Mouse (Mus musculus) spleen, adult 2 months (tissue): ENCODE measurements around the gene Igfbpl1.

Experiments used
- CTCF ChIP-seq: fragments of 200-500 bp; IDR thresholded peaks from 2 replicates; pipeline ENCODE4 v1.5.1; 2011; ENCODE audit warnings: mild to moderate bottlenecking, inconsistent platforms; ENCODE audit not compliant: insufficient read depth, insufficient read length, insufficient replicate concordance; ENCODE audit errors: extremely low read depth
- POLR2A ChIP-seq: fragments of 200-500 bp; IDR thresholded peaks from 2 replicates; pipeline ENCODE4 v1.6.1; 2011; ENCODE audit warnings: low read depth, low read length, inconsistent platforms

DNA sequence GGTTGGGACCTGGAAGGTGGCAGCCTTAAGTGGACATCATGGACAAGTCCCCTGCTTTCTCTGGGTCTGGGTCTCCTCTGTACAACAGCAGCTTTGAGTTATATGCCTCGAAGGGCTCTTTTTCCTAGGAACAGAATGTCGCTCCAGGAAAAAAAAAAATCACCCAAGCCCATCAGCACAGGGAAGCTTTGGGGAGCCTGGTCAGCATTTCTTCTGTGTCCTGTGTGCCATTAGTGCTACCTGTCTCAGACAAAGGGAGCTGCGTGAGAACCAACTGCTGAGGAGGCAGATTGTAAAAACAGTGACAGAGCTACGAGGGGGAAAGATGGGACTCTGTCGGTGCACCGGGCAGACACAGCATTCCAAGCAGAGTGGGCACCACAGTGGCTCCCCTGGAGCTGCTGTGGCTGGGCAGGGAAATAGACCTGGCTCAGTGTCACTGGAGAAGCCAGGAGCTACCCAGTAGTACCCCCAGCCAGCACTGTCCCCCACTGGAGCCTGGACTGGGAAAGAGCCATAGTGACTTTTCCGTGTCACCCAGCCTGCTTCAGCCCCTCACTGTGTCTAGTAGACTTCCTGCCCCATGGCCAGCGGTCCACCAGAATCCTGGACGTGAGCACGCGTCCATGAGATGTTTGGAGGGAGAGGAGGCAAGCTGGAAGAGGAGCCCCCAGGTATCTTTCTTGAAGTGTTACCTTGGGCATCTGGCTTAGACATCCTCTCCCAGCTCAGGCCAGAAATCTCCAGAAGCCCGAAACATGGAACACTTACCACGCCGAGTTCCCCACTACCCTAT is 1.8 kb downstream of the Igfbpl1 start:
- no peak for TF ChIP-seq POLR2A
- no peak for TF ChIP-seq CTCF
